Mouse (Mus musculus): ENCODE measurements around the gene Msl1. TPM values are rescaled to one million over a fixed set of nuclear protein-coding genes. Genes with fewer than 3 reads are reported as not detected.
A peak's percentile ranks its signal among the peaks of the same experiment; 100 is the strongest.

Gene Msl1
- polyA plus RNA-seq, 1 experiment: 252 TPM

GRCm38 (mm10) chr11:98788550-98789218 lies 6.6 kb upstream of the Msl1 start:
- peak overlapping the region; percentile 53 for H3K27ac ChIP-seq (ENCODE audit: insufficient read depth, low read depth, low read length)
- H3K4me1 ChIP-seq (ENCODE audit: control insufficient read depth, insufficient read depth, low read length): peaks cover 26% of the 10 kb centered on the region
- TF ChIP-seq POLR2A (IDR thresholded peaks at IDR 0.05; ENCODE audit: insufficient read depth, low read depth, low read length): no peak
- TF ChIP-seq CTCF (IDR thresholded peaks at IDR 0.05; ENCODE audit: insufficient read depth, low read depth, low read length): no peak
- WGBS: 5% methylated on average over 18 of the region's 18 CpGs
- peak overlapping the region; percentile 44 for H3K4me3 ChIP-seq (ENCODE audit: insufficient read depth, low read depth, low read length)

- Histone ChIP-seq H3K4me1 (ENCODE audit: control insufficient read depth, insufficient read depth, low read length) (peaks cover 24% of the 10 kb centered on the region), H3K27ac (ENCODE audit: insufficient read depth, low read depth, low read length) (no peak overlapping the region), H3K4me3 (ENCODE audit: insufficient read depth, low read depth, low read length) (peak overlapping the region; percentile 44)
- TF ChIP-seq CTCF (IDR thresholded peaks at IDR 0.05; ENCODE audit: insufficient read depth, low read depth, low read length) (no peak), POLR2A (IDR thresholded peaks at IDR 0.05; ENCODE audit: insufficient read depth, low read depth, low read length) (no peak)
- 1% methylated on average over 25 of the region's 25 CpGs for WGBS
Measured at GRCm38 (mm10) chr11:98789219-98789807, 6.0 kb upstream of the Msl1 start.

- WGBS: 37% methylated on average over 5 of the region's 5 CpGs
- no peak for TF ChIP-seq CTCF (IDR thresholded peaks at IDR 0.05; ENCODE audit: insufficient read depth, low read depth, low read length)
- TF ChIP-seq POLR2A (IDR thresholded peaks at IDR 0.05; ENCODE audit: insufficient read depth, low read depth, low read length): no peak
- H3K4me3 ChIP-seq (ENCODE audit: insufficient read depth, low read depth, low read length): no peak overlapping the region
- H3K4me1 ChIP-seq (ENCODE audit: control insufficient read depth, insufficient read depth, low read length): peaks cover 22% of the 10 kb centered on the region
- no peak overlapping the region for H3K27ac ChIP-seq (ENCODE audit: insufficient read depth, low read depth, low read length)
Measured at GRCm38 (mm10) chr11:98789824-98790223, 5.5 kb upstream of the Msl1 start.

GRCm38 (mm10) chr11:98790631-98791205 lies 4.6 kb upstream of the Msl1 start:
- 81% methylated on average over 5 of the region's 5 CpGs for WGBS

GRCm38 (mm10) chr11:98791448-98791847 lies 3.9 kb upstream of the Msl1 start:
- no peak overlapping the region for H3K4me3 ChIP-seq (ENCODE audit: insufficient read depth, low read depth, low read length)
- no peak overlapping the region for H3K27ac ChIP-seq (ENCODE audit: insufficient read depth, low read depth, low read length)
- WGBS: 79% methylated on average over 1 of the region's 1 CpGs
- no peak for TF ChIP-seq CTCF (IDR thresholded peaks at IDR 0.05; ENCODE audit: insufficient read depth, low read depth, low read length)
- TF ChIP-seq POLR2A (IDR thresholded peaks at IDR 0.05; ENCODE audit: insufficient read depth, low read depth, low read length): no peak
- H3K4me1 ChIP-seq (ENCODE audit: control insufficient read depth, insufficient read depth, low read length): peaks cover 8% of the 10 kb centered on the region

More at GRCm38 (mm10) chr11:98790631-98791205, 4.6 kb upstream of the Msl1 start:
- H3K4me1 ChIP-seq (ENCODE audit: control insufficient read depth, insufficient read depth, low read length): peaks cover 14% of the 10 kb centered on the region
- H3K4me3 ChIP-seq (ENCODE audit: insufficient read depth, low read depth, low read length): no peak overlapping the region
- no peak overlapping the region for H3K27ac ChIP-seq (ENCODE audit: insufficient read depth, low read depth, low read length)
- TF ChIP-seq POLR2A (IDR thresholded peaks at IDR 0.05; ENCODE audit: insufficient read depth, low read depth, low read length) (no peak), CTCF (IDR thresholded peaks at IDR 0.05; ENCODE audit: insufficient read depth, low read depth, low read length) (no peak)

GRCm38 (mm10) chr11:98792081-98792480 lies 3.2 kb upstream of the Msl1 start:
- H3K27ac ChIP-seq (ENCODE audit: insufficient read depth, low read depth, low read length): no peak overlapping the region
- WGBS: 5% methylated on average over 4 of the region's 4 CpGs
- peaks cover 5% of the 10 kb centered on the region; the same call in 1 of the 2 replicates for H3K4me1 ChIP-seq (ENCODE audit: control insufficient read depth, insufficient read depth, low read length)
- TF ChIP-seq POLR2A (IDR thresholded peaks at IDR 0.05; ENCODE audit: insufficient read depth, low read depth, low read length): no peak
- no peak for TF ChIP-seq CTCF (IDR thresholded peaks at IDR 0.05; ENCODE audit: insufficient read depth, low read depth, low read length)
- H3K4me3 ChIP-seq (ENCODE audit: insufficient read depth, low read depth, low read length): no peak overlapping the region

GRCm38 (mm10) chr11:98794469-98795014 lies 774 bp upstream of the Msl1 start:
- no peak for TF ChIP-seq POLR2A (IDR thresholded peaks at IDR 0.05; ENCODE audit: insufficient read depth, low read depth, low read length)
- TF ChIP-seq CTCF (IDR thresholded peaks at IDR 0.05; ENCODE audit: insufficient read depth, low read depth, low read length): no peak
- Histone ChIP-seq H3K4me3 (ENCODE audit: insufficient read depth, low read depth, low read length) (peak overlapping the region; percentile 62), H3K27ac (ENCODE audit: insufficient read depth, low read depth, low read length) (peak overlapping the region; percentile 98), H3K4me1 (ENCODE audit: control insufficient read depth, insufficient read depth, low read length) (peaks cover 8% of the 10 kb centered on the region)
- WGBS: under 1% methylated on average over 30 of the region's 30 CpGs

GRCm38 (mm10) chr11:98795714-98796514 lies 598 bp downstream of the Msl1 start:
- Histone ChIP-seq H3K4me3 (ENCODE audit: insufficient read depth, low read depth, low read length) (peak overlapping the region; percentile 62), H3K27ac (ENCODE audit: insufficient read depth, low read depth, low read length) (peak overlapping the region; percentile 81), H3K4me1 (ENCODE audit: control insufficient read depth, insufficient read depth, low read length) (peaks cover 8% of the 10 kb centered on the region)
- WGBS: under 1% methylated on average over 72 of the region's 74 CpGs
- TF ChIP-seq POLR2A (IDR thresholded peaks at IDR 0.05; ENCODE audit: insufficient read depth, low read depth, low read length) (0 out of 2 replicates have a peak, but pooled peaks have one; percentile 4), CTCF (IDR thresholded peaks at IDR 0.05; ENCODE audit: insufficient read depth, low read depth, low read length) (0 out of 2 replicates have a peak, but pooled peaks have one; percentile 13)

Measured in olfactory bulb, adult 2 months (tissue).